Mouse (Mus musculus) adrenal gland, adult 2 months (tissue): ENCODE results near the gene Mitf. TPM values are rescaled to one million over a fixed set of nuclear protein-coding genes. Genes with fewer than 3 reads are reported as not detected.

ENCODE experiments used
- DNase-seq: peaks from one replicate; pipeline ENCODE4 v3.0.0; 2021
- polyA plus RNA-seq: library from polyadenylated mRNA; depleted of rRNA; stranded (reverse); fragments of >200 nt; gene quantifications from 2 replicates; pipeline ENCODE4 v1.2.3, GENCODE M21; 2012
- total RNA-seq, 2 experiments: library from RNA; stranded (reverse); gene quantifications; 2 replicates each; pipeline ENCODE4 v1.2.3; 2021

The Mitf gene
- total and polyA plus RNA-seq, 3 experiments, result 4.1 to 8.8 (median 8.6) TPM

DNA sequence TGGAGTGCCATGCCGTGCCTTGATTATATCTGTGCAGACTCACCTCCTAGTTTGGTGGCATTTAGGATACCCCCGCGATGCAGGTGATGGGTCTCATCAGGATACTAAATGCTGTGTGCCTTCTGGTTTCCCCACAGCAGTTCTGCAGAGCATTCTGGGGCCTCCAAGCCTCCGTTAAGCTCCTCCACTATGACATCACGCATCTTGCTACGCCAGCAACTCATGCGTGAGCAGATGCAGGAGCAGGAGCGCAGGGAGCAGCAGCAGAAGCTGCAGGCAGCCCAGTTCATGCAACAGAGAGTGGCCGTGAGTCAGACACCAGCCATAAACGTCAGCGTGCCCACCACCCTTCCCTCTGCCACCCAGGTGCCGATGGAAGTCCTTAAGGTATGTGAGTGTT lies 134.1 kb downstream of the Mitf start:
- no peak for DNase-seq

GRCm38 (mm10) chr6:97950033-97950881 lies 143.4 kb downstream of the Mitf start:
- DNase-seq, result no peak

GRCm38 (mm10) chr6:97950882-97951245 lies 144.0 kb downstream of the Mitf start:
- DNase-seq, result no peak

DNA sequence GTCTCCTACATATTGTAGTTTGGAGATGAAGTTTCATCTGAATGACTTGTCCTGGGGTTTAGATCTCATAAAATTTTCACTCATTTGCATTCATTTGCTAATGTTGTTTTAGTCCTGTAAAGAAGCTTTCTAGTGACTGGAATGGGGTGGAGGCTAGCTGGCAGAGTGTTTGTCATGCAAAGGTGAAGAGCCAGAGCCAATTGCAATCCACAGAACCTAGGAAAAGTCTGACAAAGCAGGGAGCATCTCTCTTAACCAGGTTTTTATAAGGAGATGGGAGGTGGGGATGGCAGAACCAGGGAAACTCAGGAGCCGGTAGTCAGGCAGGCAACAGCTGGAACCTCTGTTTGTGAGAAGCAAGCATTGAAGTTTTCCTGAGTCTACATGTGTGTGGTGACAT lies 144.9 kb downstream of the Mitf start:
- no peak for DNase-seq

DNA sequence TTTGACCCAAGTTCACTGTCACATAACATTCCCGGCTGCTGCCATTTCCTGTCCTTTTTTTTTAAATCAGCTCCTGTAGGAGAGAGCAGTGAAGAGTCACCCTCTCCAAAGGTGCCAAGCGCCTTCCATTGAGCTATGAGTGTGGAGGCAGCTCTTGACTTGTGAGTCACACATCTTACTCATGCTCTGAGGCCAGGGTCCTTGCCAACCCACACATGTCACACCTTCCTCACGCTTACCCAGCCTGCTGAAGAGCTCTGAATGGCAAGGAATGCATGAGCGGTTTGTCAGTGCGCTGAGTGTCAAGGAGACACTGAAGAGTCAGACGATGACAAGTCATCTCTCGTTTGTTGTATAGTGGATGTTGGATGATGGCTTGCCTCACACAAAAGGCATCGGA lies 146.0 kb downstream of the Mitf start:
- peak; percentile 87 for DNase-seq

- no peak for DNase-seq
These were observed 149.3 kb downstream of the Mitf start for GRCm38 (mm10) chr6:97956121-97956520.

- DNase-seq, result no peak
These were observed 149.8 kb downstream of the Mitf start for GRCm38 (mm10) chr6:97956636-97957035.

GRCm38 (mm10) chr6:97958276-97958675 lies 151.4 kb downstream of the Mitf start:
- no peak for DNase-seq

- DNase-seq, result no peak
These were observed 154.9 kb downstream of the Mitf start for GRCm38 (mm10) chr6:97961776-97962175.

GRCm38 (mm10) chr6:97962311-97962710 lies 155.5 kb downstream of the Mitf start:
- DNase-seq, result peak; percentile 58

DNA sequence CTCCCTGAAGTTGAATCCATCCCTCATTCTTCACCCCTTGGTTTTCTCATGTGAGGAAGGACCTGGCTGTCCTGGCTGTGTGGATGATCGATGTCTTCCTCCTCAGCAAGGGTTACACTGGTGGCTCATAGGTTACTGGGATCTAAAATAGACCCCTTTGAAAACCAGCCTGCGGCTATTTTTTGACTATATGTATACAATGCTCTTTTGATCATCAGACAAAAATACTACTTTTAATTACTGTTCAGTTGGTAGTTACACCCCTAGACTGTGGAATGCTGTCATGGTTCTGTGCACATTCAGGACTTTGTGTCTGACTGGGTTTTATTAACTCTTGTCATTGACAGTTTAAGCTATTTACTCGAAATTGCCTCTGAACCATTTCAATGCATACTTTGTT lies 157.9 kb downstream of the Mitf start:
- no peak for DNase-seq

DNA sequence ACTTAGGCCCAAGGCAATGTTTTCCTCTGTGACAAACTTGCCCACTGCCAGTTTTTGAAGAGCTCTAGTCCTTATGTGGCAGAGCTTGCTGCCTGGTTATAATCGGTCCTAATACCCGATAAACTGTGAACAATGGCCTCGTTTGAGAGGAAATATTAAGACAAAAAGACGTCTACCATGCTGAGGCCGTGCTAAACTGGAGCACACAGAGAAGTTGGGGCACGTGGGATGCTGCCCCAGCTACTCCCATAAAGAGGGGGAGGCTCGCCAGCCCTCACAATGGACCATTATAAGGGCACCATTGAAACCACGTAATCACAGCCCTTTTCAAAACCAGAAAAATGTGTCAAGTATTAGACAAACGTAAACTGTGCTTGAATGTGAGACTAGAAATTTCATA lies 174.8 kb downstream of the Mitf start:
- no peak for DNase-seq

DNA sequence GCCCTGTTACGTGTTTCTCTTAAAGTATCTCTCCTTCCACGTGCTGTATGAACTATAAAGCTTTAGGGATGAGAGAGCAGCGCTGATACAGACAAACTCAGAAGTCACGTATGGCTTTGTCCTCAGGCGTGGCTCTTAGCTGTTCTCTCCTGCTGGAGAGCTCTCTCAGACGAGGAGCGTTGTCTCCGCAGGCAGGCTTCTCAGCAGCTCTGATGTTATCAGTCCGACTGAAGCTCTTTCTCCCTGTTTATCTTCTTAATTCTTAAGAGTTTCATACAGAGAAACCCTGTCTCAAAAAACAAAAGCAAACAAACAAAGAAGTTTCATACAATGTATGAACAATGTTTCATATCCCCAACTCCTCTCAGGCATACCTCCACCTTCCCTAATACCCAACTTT lies 178.8 kb downstream of the Mitf start:
- DNase-seq, result no peak

DNA sequence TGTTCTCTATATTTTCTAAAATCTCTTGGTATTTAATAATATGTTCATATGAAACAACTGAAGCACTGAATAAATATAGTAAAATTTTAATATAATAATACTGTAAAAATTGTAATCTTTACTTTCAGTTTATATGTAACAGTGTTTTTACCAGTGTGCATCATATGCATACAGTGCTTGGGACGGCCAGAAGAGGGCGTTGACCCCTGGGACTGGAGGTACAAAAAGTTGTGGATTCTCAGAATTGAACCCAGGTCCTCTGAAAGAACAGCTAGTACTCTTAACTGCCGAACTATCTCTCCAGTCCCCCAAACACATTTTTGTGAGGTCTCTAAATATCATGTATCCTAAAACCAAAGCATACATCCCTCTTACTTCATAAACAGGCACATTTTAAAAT lies 179.6 kb downstream of the Mitf start:
- DNase-seq, result no peak

DNA sequence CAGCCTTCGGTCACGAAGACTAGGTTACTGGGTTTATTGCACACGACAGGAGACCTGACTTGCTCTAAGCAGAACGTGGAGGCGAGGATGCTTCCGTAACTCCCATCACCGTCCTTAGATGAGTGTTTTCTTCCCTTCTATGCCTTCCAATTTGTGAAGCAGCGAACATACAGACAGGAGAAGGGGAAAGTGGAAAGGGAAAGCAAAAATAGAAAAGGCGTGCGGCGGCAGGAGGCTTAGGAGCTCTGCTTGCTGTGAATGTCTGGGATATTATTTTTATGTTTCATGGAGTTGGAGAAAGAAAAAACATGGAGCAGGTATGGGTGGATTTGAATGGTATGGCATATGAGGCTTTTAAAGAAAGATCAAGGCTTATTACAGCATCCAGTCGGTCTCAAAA lies 186.7 kb downstream of the Mitf start:
- no peak for DNase-seq

- DNase-seq, result no peak
These were observed 188.9 kb downstream of the Mitf start for GRCm38 (mm10) chr6:97995606-97996307.

- peak; percentile 62 for DNase-seq
These were observed 194.7 kb downstream of the Mitf start for GRCm38 (mm10) chr6:98001551-98001950.

- DNase-seq, result no peak
These were observed 196.3 kb downstream of the Mitf start for GRCm38 (mm10) chr6:98003114-98003513.

- DNase-seq, result no peak
These were observed 198.7 kb downstream of the Mitf start for GRCm38 (mm10) chr6:98005566-98005965.

GRCm38 (mm10) chr6:98015066-98015465 lies 208.2 kb downstream of the Mitf start:
- no peak for DNase-seq

DNA sequence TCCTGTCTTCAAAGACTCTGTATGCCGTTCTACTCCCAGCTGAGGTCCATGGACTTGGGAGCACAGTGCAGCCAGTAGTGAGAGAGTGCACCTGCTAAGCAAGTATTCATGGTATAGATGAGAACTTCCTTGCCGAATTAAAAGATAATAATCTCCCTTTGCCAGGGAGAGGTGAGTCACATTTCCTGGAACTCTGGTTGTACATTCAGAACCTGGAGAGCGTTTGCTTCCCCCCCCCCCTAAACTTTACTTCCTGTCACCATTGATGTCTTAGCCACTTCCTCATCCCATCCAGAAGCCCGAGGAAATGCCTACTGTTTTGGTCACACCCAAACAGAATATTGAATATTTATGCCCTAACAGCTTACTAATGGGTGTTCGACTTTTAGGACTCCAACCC lies 209.0 kb downstream of the Mitf start:
- DNase-seq, result no peak

DNA sequence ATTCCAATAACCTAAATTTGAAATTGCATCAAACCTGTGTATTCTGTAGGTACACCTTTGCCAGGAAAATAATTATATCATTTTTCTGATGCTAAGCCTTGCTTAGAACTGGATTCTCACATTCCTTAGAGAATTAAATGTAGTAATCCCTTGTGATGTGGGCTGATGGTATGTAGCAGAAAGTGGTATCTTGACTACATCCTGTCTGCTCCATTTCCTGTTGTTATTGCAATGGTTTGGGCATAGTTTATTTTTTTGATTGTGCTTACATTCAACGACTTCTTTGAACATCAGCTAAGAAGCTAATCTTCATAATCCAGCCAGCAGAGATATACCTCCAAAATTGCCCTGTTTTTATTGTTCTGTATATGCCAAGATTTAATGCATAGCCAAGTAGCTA lies 217.0 kb downstream of the Mitf start:
- no peak for DNase-seq

DNA sequence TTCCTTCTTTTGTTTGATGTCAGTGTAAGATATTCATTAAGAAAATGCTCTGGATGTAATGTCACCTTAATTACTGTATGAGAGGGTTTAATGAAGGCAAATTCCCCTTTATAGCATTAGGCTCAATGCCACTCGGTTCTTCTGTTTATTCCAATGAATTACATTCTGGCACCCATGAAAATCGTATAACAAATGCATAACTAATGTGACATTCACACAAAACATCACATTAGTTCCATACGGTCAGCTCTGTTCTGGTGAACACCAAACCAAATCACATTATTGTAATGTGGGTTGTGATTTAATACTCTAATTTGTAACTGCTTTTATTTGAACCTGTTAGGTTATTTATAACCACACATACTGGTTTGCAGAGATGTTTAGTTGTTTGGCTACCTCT lies 231.7 kb downstream of the Mitf start:
- DNase-seq, result no peak

GRCm38 (mm10) chr6:98041795-98042194 lies 234.9 kb downstream of the Mitf start:
- no peak for DNase-seq
